ENCODE assay signal across 22 mouse cellular contexts in genomic region chr2:131994971-131995370, GRCm38 (mm10). TPM values are rescaled to one million over a fixed set of nuclear protein-coding genes. Genes with fewer than 3 reads are reported as not detected.
"Had no signal": no experiment of that assay in that cellular context is flagged by ENCODE, and none has a peak within 500 bp of the region (broad histone marks: within the 10 kb centered on the region; RNA-seq: fewer than 3 reads in every experiment).

No protein-coding gene starts in this region.

- H3K4me3 ChIP-seq: heart, embryonic 10.5 days; heart, embryonic 12.5 days; hindbrain, embryonic 13.5 days; hindbrain, embryonic 15.5 days; kidney, embryonic 15.5 days; limb, embryonic 13.5 days; limb, embryonic 15.5 days; liver, embryonic 12.5 days had no signal

- H3K27ac ChIP-seq: heart, embryonic 10.5 days; hindbrain, embryonic 13.5 days; hindbrain, embryonic 15.5 days; hindbrain, postnatal 0 days; kidney, embryonic 15.5 days; kidney, postnatal 0 days; limb, embryonic 13.5 days; limb, embryonic 15.5 days; liver, embryonic 12.5 days; liver, embryonic 14.5 days had no signal

- H3K27me3 ChIP-seq: heart, embryonic 12.5 days; hindbrain, embryonic 13.5 days; hindbrain, embryonic 15.5 days; limb, embryonic 13.5 days; limb, embryonic 15.5 days; liver, embryonic 12.5 days had no signal

- DNase-seq: forebrain, postnatal 0 days; gastrocnemius, postnatal 14 days; gastrocnemius, postnatal 36 days; heart, adult 18-20 months; kidney, adult 9 months; kidney, postnatal 14 days; layer of hippocampus, postnatal 36 days had no signal

- H3K4me1 ChIP-seq: liver, embryonic 12.5 days had no signal

- H3K36me3 ChIP-seq: heart, embryonic 12.5 days; kidney, embryonic 15.5 days; limb, embryonic 13.5 days had no signal

RNA-seq across cellular contexts. Expression of gene Prnd, which starts 44.3 kb away (rescaled TPM):
- total RNA-seq: hematopoietic stem cell, adult 5-6 weeks; layer of hippocampus, adult 18-20 months; left cerebral cortex, adult 18-20 months; liver, adult 2 months had no signal
- polyA plus RNA-seq: liver, adult 2 months had no signal
